Mouse (Mus musculus) cerebellum, adult 9-10 months (tissue): ENCODE results near the gene Stx7.

Experiments
- DNase-seq: peaks from one replicate; pipeline ENCODE4 v3.0.0; 2022

Gene Stx7

DNA sequence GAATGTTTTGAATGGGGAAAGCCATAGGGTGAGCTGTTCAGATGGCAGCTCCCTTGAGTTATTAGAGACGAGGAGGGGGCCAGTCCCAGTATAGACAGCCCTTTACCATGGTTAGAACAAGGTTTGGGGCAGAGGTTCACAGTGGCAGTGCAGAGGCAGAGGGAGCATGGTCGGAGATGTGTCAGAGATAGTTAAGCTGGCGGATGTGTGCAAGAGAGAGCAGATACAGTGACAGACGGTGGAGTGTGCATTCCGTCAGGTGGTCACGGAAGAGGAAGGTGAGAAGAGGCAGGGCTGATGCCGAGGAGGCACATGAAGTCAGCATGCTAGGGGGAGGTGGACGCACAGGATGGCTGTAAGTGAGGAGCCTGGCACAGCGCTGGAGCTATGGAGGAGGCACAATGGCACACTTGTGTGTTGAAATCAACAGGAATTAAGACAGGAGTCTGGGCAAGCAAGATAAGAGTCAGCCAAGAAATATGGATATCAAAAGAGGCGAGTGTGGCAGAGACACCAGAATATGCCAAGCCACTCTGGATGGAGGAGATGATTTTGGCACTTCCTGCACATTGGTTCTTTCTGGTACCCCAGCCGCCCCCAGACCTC is 19.0 kb downstream of the Stx7 start:
- DNase-seq: no peak

GRCm38 (mm10) chr10:24168854-24169253 is 19.8 kb downstream of the Stx7 start:
- no peak for DNase-seq

DNA sequence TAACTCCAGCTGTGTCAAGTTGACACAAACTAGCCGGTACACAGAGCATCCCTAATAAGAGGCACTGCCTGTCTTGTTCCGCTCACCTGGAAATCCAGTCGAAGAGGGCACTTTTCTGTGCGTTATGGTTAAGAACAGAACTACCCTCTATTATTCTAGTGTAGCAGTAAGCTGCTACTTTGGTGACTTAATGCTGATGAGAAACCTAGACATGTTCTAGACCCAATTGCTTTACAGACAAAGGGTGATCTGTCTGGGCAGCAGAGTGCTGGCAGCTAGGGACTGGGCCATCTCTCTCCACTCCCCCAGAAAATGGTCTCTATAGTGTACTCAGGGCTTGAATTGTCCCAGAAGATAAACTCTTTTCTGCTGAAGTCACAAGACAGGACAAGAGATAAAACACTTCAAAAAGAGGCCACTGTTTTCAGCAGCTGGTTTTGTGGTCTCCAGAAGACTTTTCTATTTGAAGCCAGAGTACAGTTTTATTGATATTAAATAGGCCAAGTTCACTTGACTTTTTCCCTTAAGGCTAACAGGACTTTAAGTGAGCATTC is 22.9 kb downstream of the Stx7 start:
- DNase-seq: no peak

DNA sequence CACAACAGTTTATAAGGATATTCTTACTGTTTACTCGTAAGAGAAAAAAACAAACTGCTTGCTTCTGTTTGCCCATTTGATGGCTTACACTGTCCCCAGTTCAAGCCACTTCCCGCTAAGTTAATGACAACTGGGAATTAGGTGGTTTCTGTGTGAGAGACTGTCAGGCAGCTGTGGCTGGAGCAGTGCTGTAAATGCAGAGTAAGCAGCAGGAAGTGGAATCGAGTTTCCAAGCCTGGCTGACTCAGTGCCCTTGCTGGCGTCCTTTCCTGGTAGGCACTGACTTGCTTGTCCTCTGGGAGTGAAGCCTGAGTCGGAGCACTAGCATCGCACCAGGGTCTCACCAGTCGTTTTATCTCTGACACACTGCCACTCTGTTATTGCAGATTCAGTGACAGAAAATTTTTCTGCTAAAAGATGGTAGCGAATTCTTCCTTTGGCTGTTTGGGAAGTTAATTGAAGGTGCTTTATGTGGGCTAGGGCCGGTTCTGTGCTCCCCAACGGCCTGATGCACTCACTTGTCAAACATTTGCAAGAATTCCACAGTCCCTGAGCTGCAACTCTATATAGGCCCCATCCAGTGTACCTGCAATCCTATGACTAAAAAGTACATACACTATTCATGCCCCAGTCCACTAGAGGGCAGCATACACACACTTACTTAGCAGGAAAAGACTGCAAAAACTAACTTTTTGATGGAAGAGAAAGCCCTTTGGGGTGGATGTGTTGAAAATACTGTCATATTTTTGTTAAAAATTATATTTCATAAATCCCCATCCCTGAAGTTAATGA is 24.3 kb downstream of the Stx7 start:
- peak; percentile 53 for DNase-seq

GRCm38 (mm10) chr10:24190392-24190791 is 41.3 kb downstream of the Stx7 start:
- no peak for DNase-seq

GRCm38 (mm10) chr10:24191977-24192376 is 42.9 kb downstream of the Stx7 start:
- no peak for DNase-seq

- no peak for DNase-seq
Observed at GRCm38 (mm10) chr10:24199303-24199702, 50.2 kb downstream of the Stx7 start.

- no peak for DNase-seq
Observed at GRCm38 (mm10) chr10:24200099-24200498, 51.0 kb downstream of the Stx7 start.

- DNase-seq: no peak
Observed at GRCm38 (mm10) chr10:24210075-24210474, 61.0 kb downstream of the Stx7 start.

DNA sequence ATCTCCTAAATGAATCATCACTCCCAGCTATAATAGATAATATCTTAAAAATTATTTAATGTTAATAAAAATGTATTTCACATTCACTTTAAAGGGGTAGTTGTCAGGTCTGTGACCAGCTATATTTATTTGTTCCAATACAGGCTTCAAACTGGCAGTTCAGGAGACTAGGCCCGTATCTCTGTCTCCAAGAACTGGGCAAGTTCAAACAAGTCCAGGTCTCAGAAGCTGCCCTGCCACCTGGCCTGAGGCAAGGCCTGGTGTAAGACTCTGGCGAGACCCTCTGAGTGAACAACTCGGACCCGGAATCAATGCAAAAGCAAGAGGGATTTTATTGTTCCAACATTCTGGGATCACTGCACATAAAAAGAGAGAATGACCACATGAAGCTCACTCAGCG is 64.2 kb downstream of the Stx7 start:
- no peak for DNase-seq

- no peak for DNase-seq
Observed at GRCm38 (mm10) chr10:24217558-24218268, 68.6 kb downstream of the Stx7 start.

GRCm38 (mm10) chr10:24220931-24221330 is 71.8 kb downstream of the Stx7 start:
- DNase-seq: no peak

DNA sequence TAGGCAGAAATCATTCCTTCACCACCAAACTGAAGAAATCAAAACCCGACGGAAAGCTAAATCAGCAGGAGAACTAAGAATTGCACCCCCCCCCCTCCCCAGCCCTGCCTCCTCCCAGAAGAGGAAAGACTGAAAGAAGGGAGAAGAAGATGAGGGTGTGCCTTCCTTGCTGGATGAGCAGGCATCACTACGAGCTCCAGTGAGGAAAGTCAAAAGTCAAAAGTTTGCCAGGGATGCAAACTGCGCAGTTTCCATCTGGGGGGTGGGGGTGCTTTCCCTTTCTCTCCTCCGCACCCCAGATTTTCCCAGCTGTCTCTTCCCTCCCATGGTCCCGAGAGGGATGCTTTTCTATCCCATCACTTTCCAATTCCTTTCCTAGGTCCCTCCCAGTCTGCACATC is 73.8 kb downstream of the Stx7 start:
- no peak for DNase-seq

GRCm38 (mm10) chr10:24223449-24224143 is 74.5 kb downstream of the Stx7 start, which contains the start of gene Moxd1:
TSS of gene Moxd1 (plus strand) at chr10:24223517.
- no peak for DNase-seq

- no peak for DNase-seq
Observed at GRCm38 (mm10) chr10:24224591-24224990, 75.5 kb downstream of the Stx7 start.

GRCm38 (mm10) chr10:24228318-24229183 is 79.4 kb downstream of the Stx7 start:
- no peak for DNase-seq

GRCm38 (mm10) chr10:24232281-24232680 is 83.2 kb downstream of the Stx7 start:
- no peak for DNase-seq

DNA sequence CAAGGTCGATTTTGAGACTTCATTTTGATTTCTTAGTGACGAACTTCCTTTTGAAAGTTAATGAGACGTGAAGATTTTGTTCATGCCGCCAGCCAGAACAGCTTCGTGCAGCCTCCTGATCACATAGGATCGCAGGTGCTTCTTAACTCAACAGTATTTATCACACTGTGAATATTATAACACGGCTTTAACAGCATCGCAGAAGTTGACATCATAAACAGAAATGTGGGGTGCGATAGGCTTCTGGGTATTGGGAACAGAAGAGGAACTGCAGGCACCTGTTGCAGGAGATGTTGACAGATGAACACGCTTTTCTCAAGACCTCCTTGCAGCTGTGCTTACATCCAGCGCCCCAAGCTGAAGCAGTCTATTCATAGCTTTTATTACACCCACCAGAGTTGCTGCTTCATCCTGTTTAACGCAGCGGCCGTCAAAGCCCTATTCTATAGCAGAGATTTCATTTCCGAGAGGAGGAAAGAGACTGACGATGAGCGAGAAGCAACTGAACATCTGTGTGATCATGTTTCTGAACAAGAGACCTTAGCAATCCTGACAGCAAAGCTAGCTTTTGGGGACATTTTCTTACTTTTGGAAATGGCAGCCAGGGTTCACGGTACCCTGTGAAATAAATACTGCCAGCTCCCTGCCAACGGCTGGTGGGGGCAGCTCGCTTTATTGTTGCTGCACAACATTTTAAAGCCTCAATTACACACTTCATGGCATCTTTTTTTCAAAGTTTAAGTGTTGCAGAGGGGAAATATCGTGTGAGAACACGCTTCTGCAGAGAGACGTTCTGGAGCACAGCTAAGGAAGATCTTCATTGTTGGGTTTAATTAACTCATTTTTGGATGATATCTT is 86.6 kb downstream of the Stx7 start:
- DNase-seq: no peak
